Mouse (Mus musculus) adrenal gland, adult 8-10 months (tissue): ENCODE results near the gene Glrx2. TPM values are rescaled to one million over a fixed set of nuclear protein-coding genes. Genes with fewer than 3 reads are reported as not detected.

ENCODE experiments used
- DNase-seq: peaks from one replicate; pipeline ENCODE4 v3.0.0; 2022
- total RNA-seq, 4 experiments: library from RNA; stranded (reverse); gene quantifications; 2 replicates each; pipeline ENCODE4 v1.2.4; 2022

The Glrx2 gene
- total RNA-seq, 4 experiments from 2014 or later = 81.6 to 107 (median 95.7) TPM

DNA sequence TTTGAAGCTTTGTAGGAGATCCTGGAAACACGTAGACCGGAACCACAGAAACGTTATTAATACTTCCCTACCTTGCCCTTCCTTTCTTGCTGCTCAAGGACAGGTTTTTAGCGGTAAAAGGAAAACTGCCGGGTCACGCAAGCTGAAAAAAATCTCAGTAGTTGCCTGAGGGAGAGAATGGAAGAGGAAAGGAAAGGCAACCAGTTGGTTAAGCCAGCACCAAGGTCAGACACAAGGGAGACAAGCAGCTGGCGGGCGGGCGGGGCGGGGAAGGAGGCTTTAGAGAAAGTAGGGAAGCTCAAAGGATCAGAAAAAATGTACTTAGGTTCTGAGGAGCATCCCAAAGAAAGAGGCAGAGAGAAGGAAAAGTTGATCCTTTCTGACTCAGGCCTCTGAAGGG lies 29.7 kb downstream of the Glrx2 start:
- DNase-seq = no peak

DNA sequence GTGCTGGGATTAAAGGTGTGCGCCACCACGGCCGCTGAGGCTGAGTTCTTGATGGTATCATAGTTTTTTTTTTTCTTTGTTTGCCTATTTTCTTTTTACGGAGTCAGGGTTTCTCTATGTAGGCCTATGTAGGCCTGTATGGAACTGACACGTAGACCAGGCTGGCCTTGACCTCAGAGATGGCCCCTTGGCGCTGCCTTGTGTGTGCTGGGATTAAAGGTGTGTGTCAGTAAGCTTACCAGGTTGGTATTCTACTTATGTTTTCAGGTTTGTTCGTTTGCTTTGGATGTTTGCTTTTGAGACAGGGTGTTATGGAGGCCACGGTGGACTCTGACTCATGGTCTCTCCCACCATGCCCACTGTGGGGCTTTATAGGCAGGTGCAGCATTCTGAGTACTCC lies 46.0 kb downstream of the Glrx2 start:
- no peak for DNase-seq

DNA sequence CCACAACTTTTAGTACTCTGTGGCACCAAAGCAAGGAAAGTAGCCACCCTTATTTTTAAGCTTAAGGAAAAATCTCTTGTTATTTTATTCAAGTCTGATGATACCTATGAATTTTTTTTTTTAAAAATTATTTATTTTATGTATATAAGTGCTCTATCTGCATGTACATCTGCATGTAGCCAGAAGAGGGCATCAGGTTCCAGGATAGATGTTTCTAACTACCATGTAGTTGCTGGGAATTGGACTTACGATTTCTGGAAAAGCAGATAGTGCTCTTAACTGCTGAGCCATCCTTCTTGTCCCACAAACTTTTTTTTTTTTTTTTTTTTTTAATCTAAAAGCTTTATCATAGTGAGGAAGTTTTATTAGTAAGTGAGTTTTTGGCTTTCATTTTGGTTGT lies 48.3 kb downstream of the Glrx2 start:
- no peak for DNase-seq

DNA sequence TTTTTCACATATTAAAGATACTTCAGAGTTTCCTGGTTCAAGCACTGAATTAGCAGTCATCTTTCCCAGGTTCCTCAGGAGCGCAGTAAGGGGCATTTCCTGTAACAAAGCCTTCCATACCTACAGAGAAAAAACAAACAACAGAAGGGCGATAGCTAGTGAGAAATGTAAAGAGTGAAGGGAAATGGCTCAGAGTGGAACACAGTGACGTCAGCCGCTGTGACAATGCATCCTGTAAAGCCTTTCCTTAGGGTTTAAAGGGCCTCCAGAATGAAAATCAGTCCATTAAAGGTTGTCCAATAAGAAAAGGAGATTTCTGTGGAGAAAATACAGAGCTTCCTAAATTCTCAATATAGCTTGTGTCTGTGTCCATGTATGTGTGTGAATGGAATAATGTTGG lies 49.7 kb downstream of the Glrx2 start:
- no peak for DNase-seq

DNA sequence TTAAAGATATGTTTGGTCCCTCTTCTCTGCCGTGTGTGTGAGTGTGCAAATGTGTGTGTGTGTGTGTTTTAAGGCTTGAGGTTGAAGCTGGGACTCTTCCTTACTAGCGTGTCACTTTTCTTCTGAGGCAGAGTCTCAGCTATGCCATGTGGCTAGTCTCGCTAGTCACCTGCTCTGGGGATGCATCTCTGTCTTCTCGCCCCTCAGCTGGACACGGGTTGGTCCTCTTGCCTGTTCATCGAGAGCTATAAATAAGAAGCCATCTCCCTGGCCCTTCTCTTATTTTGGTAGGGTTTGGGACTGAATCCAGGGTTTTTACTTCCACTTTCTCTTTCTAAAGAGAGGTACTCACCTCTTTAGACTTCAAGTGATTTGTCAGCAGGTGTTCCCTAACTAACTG lies 50.1 kb downstream of the Glrx2 start:
- DNase-seq = no peak

DNA sequence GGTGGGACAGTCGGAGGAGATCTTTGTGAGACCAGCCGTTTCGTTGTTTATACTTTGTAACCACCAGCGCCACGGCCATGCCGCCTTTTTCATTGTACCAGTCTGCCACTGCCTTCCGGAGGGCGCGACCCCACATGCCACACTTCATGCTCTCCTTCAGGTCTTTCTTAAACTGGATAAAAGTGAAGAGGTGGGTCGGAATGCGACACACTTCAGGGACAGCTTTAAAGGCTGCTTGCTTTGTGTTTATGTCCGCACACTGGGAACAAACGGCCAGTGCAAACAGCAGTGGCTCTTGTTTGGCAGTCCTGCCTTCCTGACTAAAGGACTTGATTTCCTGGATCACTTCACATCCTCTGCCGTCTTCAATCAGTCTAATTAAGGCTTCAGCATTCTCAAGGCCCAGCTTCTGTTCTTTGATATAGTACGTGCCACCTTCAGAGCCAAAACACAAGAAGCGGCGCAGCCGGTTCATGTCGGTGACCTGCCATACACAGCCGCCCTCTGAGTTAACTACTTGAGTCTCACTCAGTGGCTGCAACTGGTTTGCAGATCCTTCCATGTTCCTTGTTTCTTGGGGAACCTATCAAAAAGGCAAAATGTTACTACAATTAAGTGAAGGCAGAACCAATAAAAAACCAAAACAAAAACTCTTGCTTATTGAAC lies 54.4 kb downstream of the Glrx2 start:
- DNase-seq = no peak

DNA sequence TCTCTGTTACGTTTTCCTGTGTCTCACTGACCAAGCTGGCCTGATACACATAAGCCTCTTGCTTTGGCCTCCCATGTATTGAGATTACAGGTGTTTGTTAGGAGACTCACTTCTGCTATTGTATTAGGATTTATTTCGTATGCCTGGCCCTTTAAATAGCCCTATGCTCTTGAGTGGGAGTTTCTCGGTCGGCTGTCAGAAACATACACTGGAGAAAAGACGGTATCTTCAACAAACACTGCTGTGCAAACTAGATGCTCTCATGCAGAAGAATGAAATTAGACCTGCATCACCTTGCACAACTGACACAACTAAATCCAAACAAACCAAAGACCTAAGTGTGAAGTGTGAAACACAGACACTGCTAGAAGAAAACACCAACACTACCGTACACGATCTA lies 56.9 kb downstream of the Glrx2 start:
- no peak for DNase-seq

DNA sequence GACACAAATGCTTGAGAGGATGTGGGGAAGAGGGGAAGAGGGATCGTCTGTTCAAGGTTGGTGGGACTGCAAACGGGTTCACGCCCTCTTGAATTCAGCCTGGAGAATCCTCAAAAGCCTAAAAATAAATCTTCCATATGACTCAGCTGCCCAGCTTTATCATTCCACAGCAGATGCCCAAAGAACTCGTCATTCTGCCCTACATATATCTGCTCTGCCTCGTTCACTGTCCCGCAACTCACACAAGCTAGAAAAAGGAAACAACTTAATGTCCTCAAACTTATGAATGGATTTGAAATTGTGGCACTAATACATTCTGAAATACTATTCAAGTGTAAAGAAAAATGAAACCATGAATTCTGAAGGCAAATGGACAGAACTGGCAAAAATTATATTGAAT lies 57.8 kb downstream of the Glrx2 start:
- no peak for DNase-seq

DNA sequence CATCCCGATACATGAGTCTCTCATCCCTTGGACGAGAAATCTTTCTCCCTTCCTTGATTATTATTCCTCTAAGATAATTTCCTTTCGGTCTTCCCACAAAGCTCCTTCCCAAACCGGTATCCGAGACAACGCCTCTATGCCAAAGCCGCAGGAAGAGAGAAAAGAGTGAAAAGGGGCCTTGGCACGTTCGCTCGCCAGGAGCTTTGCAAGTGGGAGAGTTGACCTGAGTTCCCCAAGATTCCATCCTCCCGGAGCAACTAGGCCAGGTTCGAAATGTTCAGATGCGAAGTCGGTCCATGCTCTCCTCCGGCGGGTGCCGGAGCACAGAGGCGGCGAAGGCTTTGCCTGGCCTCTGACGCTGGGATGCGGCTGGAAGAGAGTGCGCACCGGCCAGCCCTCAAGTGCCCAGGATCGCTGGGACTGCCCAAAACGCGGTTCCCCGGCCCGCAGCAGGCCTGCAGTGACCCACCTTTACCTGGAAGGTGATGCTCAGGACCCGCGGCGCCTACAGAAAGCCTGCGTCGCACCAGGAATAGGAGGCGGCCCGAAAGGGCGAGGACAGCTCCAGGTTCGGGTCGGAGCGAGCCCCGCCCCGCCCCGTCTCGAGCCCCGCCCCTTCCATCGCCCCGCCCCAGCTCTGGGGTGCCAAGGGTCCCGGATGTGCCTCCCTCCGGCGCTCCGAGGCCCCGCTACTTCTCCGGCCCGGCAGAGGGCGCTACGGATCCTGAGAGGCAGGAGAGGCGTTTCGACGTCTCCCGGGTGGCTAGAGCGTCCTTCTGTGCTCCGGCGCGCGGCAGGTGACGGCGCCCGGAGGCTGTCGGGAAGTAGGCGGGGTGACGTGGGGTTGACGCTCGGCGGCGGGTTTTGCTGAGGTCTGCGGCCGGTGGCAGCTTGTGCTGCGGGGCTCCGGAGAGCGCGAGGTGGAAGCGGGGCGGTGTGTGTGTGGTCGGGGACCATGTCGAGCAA lies 60.6 kb downstream of the Glrx2 start, which contains the start of the genes Trove2 and Uchl5:
TSS of gene Trove2 (minus strand) at position 623 of the 966 bp plus-strand sequence.
TSS of gene Uchl5 (plus strand) at position 827 of the 966 bp plus-strand sequence.
- DNase-seq = peak; percentile 95

DNA sequence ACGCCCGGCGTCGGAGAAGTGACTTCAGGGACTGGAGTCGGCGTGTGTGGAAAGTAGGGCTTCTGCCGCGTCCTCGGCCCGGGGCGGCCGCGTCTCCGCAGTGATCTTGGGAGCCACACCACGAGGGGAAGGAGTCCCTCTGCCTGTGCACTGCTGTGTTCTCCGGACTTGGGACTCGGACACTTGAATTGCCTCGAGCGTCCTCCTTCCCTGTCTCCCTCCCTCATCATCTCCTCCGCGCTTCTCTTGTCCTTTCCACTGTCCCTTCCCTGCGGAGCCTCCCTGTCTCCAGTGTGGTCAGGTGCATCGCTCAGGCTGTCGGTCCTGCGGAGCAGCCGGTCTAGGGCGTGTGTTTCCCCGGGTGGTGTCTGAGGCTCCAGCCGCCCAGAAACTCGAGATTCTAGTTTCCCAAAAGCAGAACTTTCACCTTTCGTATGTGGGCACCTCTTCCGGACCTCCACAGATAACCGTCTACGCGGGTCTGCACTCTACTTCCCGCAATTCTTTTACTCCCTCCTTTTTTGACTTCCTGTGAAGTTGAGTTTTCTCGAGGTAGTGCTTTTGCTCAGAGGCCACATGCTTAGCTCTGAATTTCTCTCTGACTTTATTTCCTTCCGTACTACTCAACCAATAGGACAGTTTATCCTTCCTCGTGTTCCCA lies 61.5 kb downstream of the Glrx2 start:
- peak; percentile 17 for DNase-seq

DNA sequence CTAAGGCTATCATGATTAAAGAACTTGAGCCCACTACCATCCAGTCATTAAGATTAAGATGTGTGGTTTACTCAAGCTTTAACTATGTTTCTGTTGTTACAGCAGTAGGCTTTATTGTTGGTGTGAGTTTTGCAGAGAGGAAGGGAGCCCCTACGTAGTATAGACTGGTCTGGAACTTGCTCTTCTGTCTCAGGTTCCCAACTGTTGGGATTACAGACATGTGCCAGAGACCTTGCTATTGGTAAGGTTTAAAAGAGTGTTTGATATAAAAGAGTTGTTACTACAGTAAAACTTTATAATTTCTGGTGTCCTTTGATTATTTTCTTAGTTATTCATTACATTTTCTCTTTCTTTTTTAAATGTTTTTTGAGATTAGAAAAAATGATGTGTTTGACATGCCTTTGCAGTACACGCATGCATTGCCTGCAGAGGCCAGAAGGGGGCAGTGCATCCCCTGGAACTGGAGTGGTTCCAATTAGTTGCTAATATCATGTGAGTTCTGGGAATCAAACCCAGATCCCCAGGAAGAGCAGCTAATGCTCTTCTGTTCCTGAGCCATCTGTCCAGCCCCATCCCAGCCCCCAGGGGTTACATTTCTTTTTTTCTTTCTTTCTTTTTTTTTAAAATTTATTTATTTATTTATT lies 72.6 kb downstream of the Glrx2 start:
- no peak for DNase-seq

Other genes starting within 250 kb of the Glrx2 start
- 10 to 100 TPM in 1 of 4 experiments, 1 to 10 TPM in 3; 5.3 to 10.2 (median 7.0) TPM for gene B3galt2, start 75.7 kb upstream of the Glrx2 start, total RNA-seq
- gene Cdc73, start 13.4 kb upstream of the Glrx2 start, total RNA-seq = 100 to 1,000 TPM in 3 of 4 experiments, 10 to 100 TPM in 1; 90.9 to 134 (median 122) TPM
- gene Trove2, start 60.7 kb downstream of the Glrx2 start, total RNA-seq = 10 to 100 TPM; 14.6 to 25.7 (median 20.0) TPM
- 10 to 100 TPM; 22.5 to 25.9 (median 24.3) TPM for gene Uchl5, start 60.9 kb downstream of the Glrx2 start, total RNA-seq